Mouse (Mus musculus) testis, adult 2 months (tissue): Measurements from ENCODE around the gene Gm20721.

Experiments
- CTCF ChIP-seq: fragments of 200-500 bp; IDR thresholded peaks from 2 replicates; pipeline ENCODE4 v1.5.1; 2012; ENCODE audit warnings: low read depth, mild to moderate bottlenecking, inconsistent platforms, low read length, moderate library complexity; ENCODE audit not compliant: control insufficient read depth, insufficient read depth, insufficient replicate concordance
- POLR2A ChIP-seq: fragments of 200-500 bp; IDR thresholded peaks from 2 replicates; pipeline ENCODE4 v1.6.1; 2012; ENCODE audit warnings: low read depth, mild to moderate bottlenecking, inconsistent platforms, low read length, moderate library complexity; ENCODE audit not compliant: control insufficient read depth

DNA sequence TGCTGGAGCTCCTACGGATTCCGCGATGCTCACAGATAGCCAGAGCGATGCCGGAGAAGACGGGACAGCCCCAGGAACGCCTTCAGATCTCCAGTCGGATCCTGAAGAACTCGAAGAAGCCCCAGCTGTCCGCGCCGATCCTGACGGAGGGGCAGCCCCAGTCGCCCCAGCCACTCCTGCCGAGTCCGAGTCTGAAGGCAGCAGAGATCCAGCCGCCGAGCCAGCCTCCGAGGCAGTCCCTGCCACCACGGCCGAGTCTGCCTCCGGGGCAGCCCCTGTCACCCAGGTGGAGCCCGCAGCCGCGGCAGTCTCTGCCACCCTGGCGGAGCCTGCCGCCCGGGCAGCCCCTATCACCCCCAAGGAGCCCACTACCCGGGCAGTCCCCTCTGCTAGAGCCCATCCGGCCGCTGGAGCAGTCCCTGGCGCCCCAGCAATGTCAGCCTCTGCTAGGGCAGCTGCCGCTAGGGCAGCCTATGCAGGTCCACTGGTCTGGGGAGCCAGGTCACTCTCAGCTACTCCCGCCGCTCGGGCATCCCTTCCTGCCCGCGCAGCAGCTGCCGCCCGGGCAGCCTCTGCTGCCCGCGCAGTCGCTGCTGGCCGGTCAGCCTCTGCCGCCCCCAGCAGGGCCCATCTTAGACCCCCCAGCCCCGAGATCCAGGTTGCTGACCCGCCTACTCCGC is 47.3 kb downstream of the Gm20721 start:
- no peak for TF ChIP-seq CTCF
- TF ChIP-seq POLR2A: no peak
